Mouse (Mus musculus) lung, postnatal 0 days (tissue): ENCODE results near the gene Kazn. TPM values are rescaled to one million over a fixed set of nuclear protein-coding genes. Genes with fewer than 3 reads are reported as not detected.

Experiments
- ATAC-seq: fragments of 200-750 bp; cut with Nextera tagmentation; 2 replicates; pipeline ENCODE4 v1.8.0; 2017; ENCODE audit warnings: moderate library complexity
- DNase-seq: peaks from one replicate; pipeline ENCODE4 v3.0.0-alpha.2; 2016; ENCODE audit warnings: low spot score
- H3K27ac ChIP-seq: fragments of 300-500 bp; sonication (generic); 2 replicates; pipeline ENCODE4 v1.5.1; 2014; ENCODE audit warnings: antibody characterized with exemption, mild to moderate bottlenecking, low read length, mixed read lengths
- H3K27me3 ChIP-seq: fragments of 300-500 bp; sonication (generic); replicated peaks from 2 replicates; pipeline ENCODE4 v1.6.1; 2014; ENCODE audit warnings: low read length, mixed read lengths; ENCODE audit not compliant: insufficient read depth
- H3K36me3 ChIP-seq: fragments of 300-500 bp; sonication (generic); 2 replicates; pipeline ENCODE4 v1.6.1; 2014; ENCODE audit warnings: low read length, mixed read lengths; ENCODE audit not compliant: insufficient read depth
- H3K4me1 ChIP-seq: fragments of 300-500 bp; sonication (generic); 2 replicates; pipeline ENCODE4 v1.6.1; 2014; ENCODE audit warnings: antibody characterized with exemption, low read depth, low read length, mixed read lengths; ENCODE audit not compliant: insufficient read depth
- H3K4me2 ChIP-seq: fragments of 300-500 bp; sonication (generic); replicated peaks from 2 replicates; pipeline ENCODE4 v1.6.1; 2014; ENCODE audit warnings: low read depth, mild to moderate bottlenecking, low read length, moderate library complexity, mixed read lengths
- H3K4me3 ChIP-seq: fragments of 300-500 bp; sonication (generic); 2 replicates; pipeline ENCODE4 v1.5.1; 2014; ENCODE audit warnings: low read depth, low read length
- H3K9ac ChIP-seq: fragments of 300-500 bp; sonication (generic); replicated peaks from 2 replicates; pipeline ENCODE4 v1.6.1; 2014; ENCODE audit warnings: low read depth, mild to moderate bottlenecking
- H3K9me3 ChIP-seq: fragments of 300-500 bp; sonication (generic); 2 replicates; pipeline ENCODE4 v1.6.1; 2016; ENCODE audit warnings: low read length, mixed read lengths
- CTCF ChIP-seq: IDR thresholded peaks from 2 replicates; pipeline ENCODE4 v1.5.1; 2016; ENCODE audit warnings: antibody characterized with exemption, mild to moderate bottlenecking
- EP300 ChIP-seq: IDR thresholded peaks from 2 replicates; pipeline ENCODE4 v1.6.1; 2016; ENCODE audit warnings: antibody characterized with exemption, mild to moderate bottlenecking, control low read depth
- WGBS: fragments of 180-500 bp; shearing (Covaris S2); extraction: QIAGEN DNeasy Blood & Tissue Kit; methylation state at CpG from one replicate; pipeline ENCODE4 v1.1.7; 2014; 5-methylcytosine and 5-hydroxymethylcytosine counted together
- polyA plus RNA-seq: library from polyadenylated mRNA; unstranded; fragments of >200 nt; fragmentation: Nextera tagmentation; extraction: Ambion mirVana; gene quantifications from 2 replicates; pipeline ENCODE4 v1.2.1, GENCODE M21; 2015

Kazn gene
- polyA plus RNA-seq, 1 experiment from 2014 or later = 6.0 TPM

GRCm38 (mm10) chr4:142214532-142214931 lies 24.7 kb downstream of the Kazn start:
- TF ChIP-seq EP300 = no peak
- no peak for TF ChIP-seq CTCF

GRCm38 (mm10) chr4:142212425-142212824 lies 26.8 kb downstream of the Kazn start:
- H3K4me1 ChIP-seq = peaks cover 8% of the 10 kb centered on the region; the same call in 1 of the 2 replicates
- TF ChIP-seq CTCF (no peak), EP300 (no peak)
- no peak overlapping the region for H3K4me2 ChIP-seq
- DNase-seq (peak; percentile 36), ATAC-seq (peak; percentile 71)
- no peak overlapping the region for H3K4me3 ChIP-seq
- no peaks in the 10 kb centered on the region for H3K27me3 ChIP-seq
- no peak overlapping the region for H3K9ac ChIP-seq
- no peaks in the 10 kb centered on the region; the same call in 1 of the 2 replicates for H3K36me3 ChIP-seq
- WGBS = 63% methylated on average over 9 of the region's 9 CpGs
- no peaks in the 10 kb centered on the region for H3K9me3 ChIP-seq
- no peak overlapping the region for H3K27ac ChIP-seq

More at GRCm38 (mm10) chr4:142214532-142214931, 24.7 kb downstream of the Kazn start:
- no peaks in the 10 kb centered on the region for H3K9me3 ChIP-seq
- DNase-seq (no peak), ATAC-seq (peak; percentile 23; the same call in 1 of the 2 replicates)
- H3K27me3 ChIP-seq = no peaks in the 10 kb centered on the region
- H3K9ac ChIP-seq = no peak overlapping the region
- H3K27ac ChIP-seq = no peak overlapping the region
- peaks cover 8% of the 10 kb centered on the region; the same call in 1 of the 2 replicates for H3K4me1 ChIP-seq
- H3K36me3 ChIP-seq = no peaks in the 10 kb centered on the region; the same call in 1 of the 2 replicates
- H3K4me3 ChIP-seq = no peak overlapping the region
- no peak overlapping the region for H3K4me2 ChIP-seq
- 31% methylated on average over 6 of the region's 6 CpGs for WGBS

- no peaks in the 10 kb centered on the region for H3K9me3 ChIP-seq
- ATAC-seq (no peak), DNase-seq (no peak)
- TF ChIP-seq CTCF = 0 out of 2 replicates have a peak, but pooled peaks have one; percentile 4
- no peak for TF ChIP-seq EP300
- H3K27me3 ChIP-seq = no peaks in the 10 kb centered on the region
- no peak overlapping the region for H3K4me2 ChIP-seq
- no peak overlapping the region for H3K27ac ChIP-seq
- H3K36me3 ChIP-seq = no peaks in the 10 kb centered on the region; the same call in 1 of the 2 replicates
- no peak overlapping the region for H3K9ac ChIP-seq
- H3K4me1 ChIP-seq = peaks cover 8% of the 10 kb centered on the region; the same call in 1 of the 2 replicates
- no peak overlapping the region for H3K4me3 ChIP-seq
- WGBS = 30% methylated on average over 9 of the region's 9 CpGs
These were observed 29.3 kb downstream of the Kazn start for GRCm38 (mm10) chr4:142209884-142210283.

- H3K4me3 ChIP-seq = no peak overlapping the region
- no peak for ATAC-seq
- no peak overlapping the region for H3K4me2 ChIP-seq
- H3K4me1 ChIP-seq = peaks cover 7% of the 10 kb centered on the region; the same call in 1 of the 2 replicates
- no peak for DNase-seq
- TF ChIP-seq EP300 = no peak
- no peak for TF ChIP-seq CTCF
- WGBS = 39% methylated on average over 7 of the region's 7 CpGs
- H3K9me3 ChIP-seq = no peaks in the 10 kb centered on the region
- H3K27ac ChIP-seq = no peak overlapping the region
- H3K9ac ChIP-seq = no peak overlapping the region
- no peaks in the 10 kb centered on the region; the same call in 1 of the 2 replicates for H3K36me3 ChIP-seq
- H3K27me3 ChIP-seq = no peaks in the 10 kb centered on the region
These were observed 29.7 kb downstream of the Kazn start for GRCm38 (mm10) chr4:142209476-142209875.

- no peaks in the 10 kb centered on the region for H3K4me1 ChIP-seq
- TF ChIP-seq EP300 (no peak), CTCF (no peak)
- H3K36me3 ChIP-seq = no peaks in the 10 kb centered on the region
- DNase-seq = no peak
- no peak for ATAC-seq
- no peak overlapping the region for H3K4me3 ChIP-seq
- 88% methylated on average over 6 of the region's 6 CpGs for WGBS
- H3K9me3 ChIP-seq = no peaks in the 10 kb centered on the region
- H3K27ac ChIP-seq = no peak overlapping the region
- no peaks in the 10 kb centered on the region for H3K27me3 ChIP-seq
- H3K9ac ChIP-seq = no peak overlapping the region
- no peak overlapping the region for H3K4me2 ChIP-seq
These were observed 33.5 kb downstream of the Kazn start for GRCm38 (mm10) chr4:142205693-142206092.

GRCm38 (mm10) chr4:142196626-142197025 lies 42.6 kb downstream of the Kazn start:
- 32% methylated on average over 6 of the region's 6 CpGs for WGBS

More at GRCm38 (mm10) chr4:142196626-142197025, 42.6 kb downstream of the Kazn start:
- TF ChIP-seq CTCF = peak; percentile 66
- TF ChIP-seq EP300 = no peak
- no peaks in the 10 kb centered on the region for H3K9me3 ChIP-seq
- H3K4me1 ChIP-seq = no peaks in the 10 kb centered on the region; the same call in 1 of the 2 replicates
- no peak overlapping the region for H3K4me3 ChIP-seq
- H3K36me3 ChIP-seq = no peaks in the 10 kb centered on the region
- no peaks in the 10 kb centered on the region for H3K27me3 ChIP-seq
- H3K9ac ChIP-seq = no peak overlapping the region
- H3K27ac ChIP-seq = no peak overlapping the region
- no peak overlapping the region for H3K4me2 ChIP-seq
- ATAC-seq (peak; percentile 44), DNase-seq (peak; percentile 78)
